Mouse (Mus musculus) olfactory bulb, adult 2 months (tissue): Measurements from ENCODE around the gene Psmd5.

ENCODE experiments used
- CTCF ChIP-seq: fragments of 200-500 bp; IDR thresholded peaks from 2 replicates; pipeline ENCODE4 v1.5.1; 2012; ENCODE audit warnings: low read depth, mild to moderate bottlenecking, low read length, moderate library complexity; ENCODE audit not compliant: insufficient read depth
- POLR2A ChIP-seq: fragments of 200-500 bp; IDR thresholded peaks from 2 replicates; pipeline ENCODE4 v1.6.1; 2012; ENCODE audit warnings: mild to moderate bottlenecking, low read depth, low read length, moderate library complexity; ENCODE audit not compliant: insufficient read depth

DNA sequence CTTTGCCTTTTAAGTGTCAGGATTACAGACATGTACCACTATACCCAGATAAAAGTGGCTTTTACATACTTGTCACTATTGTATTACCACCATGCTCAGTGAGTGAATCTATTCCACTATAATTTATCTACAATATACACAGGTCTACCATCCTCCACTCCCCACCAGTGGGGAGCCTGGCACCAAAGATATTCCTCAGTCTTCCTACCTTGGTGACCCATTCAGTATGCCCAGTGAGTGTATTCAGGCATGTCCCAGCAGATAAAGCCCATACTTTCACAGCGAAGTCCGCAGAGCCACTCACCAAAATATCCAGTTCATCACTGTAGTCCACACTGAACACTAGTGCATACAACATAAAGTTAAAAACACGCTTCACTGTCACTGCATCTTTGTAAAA is 64.0 kb downstream of the Psmd5 start:
- TF ChIP-seq CTCF (no peak), POLR2A (no peak)
